Mouse (Mus musculus) testis, adult 2 months (tissue): Measurements from ENCODE around the gene Trip11.

ENCODE experiments used
- CTCF ChIP-seq: fragments of 200-500 bp; IDR thresholded peaks from 2 replicates; pipeline ENCODE4 v1.5.1; 2012; ENCODE audit warnings: low read depth, mild to moderate bottlenecking, inconsistent platforms, low read length, moderate library complexity; ENCODE audit not compliant: control insufficient read depth, insufficient read depth, insufficient replicate concordance
- POLR2A ChIP-seq: fragments of 200-500 bp; IDR thresholded peaks from 2 replicates; pipeline ENCODE4 v1.6.1; 2012; ENCODE audit warnings: low read depth, mild to moderate bottlenecking, inconsistent platforms, low read length, moderate library complexity; ENCODE audit not compliant: control insufficient read depth

- no peak for TF ChIP-seq CTCF
- no peak for TF ChIP-seq POLR2A
Observed at GRCm38 (mm10) chr12:101917165-101917564, 4.1 kb upstream of the Trip11 start.
